Mouse (Mus musculus): ENCODE data around the gene Fbxl18. TPM values are rescaled to one million over a fixed set of nuclear protein-coding genes. Genes with fewer than 3 reads are reported as not detected.

The Fbxl18 gene
- polyA plus RNA-seq, 1 experiment: 34.8 TPM

GRCm38 (mm10) chr5:142905038-142905695 is 9.9 kb upstream of the Fbxl18 start:
- TF ChIP-seq CTCF (IDR thresholded peaks at IDR 0.05; ENCODE audit: borderline replicate concordance, extremely low read depth, insufficient read depth, insufficient read length) (no peak), POLR2A (IDR thresholded peaks at IDR 0.05; ENCODE audit: borderline replicate concordance, extremely low read depth, insufficient read depth, insufficient read length, poor library complexity, severe bottlenecking) (no peak)
- DNase-seq (ENCODE audit: low read depth): no peak

- no peak for DNase-seq (ENCODE audit: low read depth)
- no peak for TF ChIP-seq POLR2A (IDR thresholded peaks at IDR 0.05; ENCODE audit: borderline replicate concordance, extremely low read depth, insufficient read depth, insufficient read length, poor library complexity, severe bottlenecking)
- no peak for TF ChIP-seq CTCF (IDR thresholded peaks at IDR 0.05; ENCODE audit: borderline replicate concordance, extremely low read depth, insufficient read depth, insufficient read length)
Measured at GRCm38 (mm10) chr5:142904208-142905037, 9.2 kb upstream of the Fbxl18 start.

GRCm38 (mm10) chr5:142903470-142904207 is 8.4 kb upstream of the Fbxl18 start:
- no peak for TF ChIP-seq CTCF (IDR thresholded peaks at IDR 0.05; ENCODE audit: borderline replicate concordance, extremely low read depth, insufficient read depth, insufficient read length)
- TF ChIP-seq POLR2A (IDR thresholded peaks at IDR 0.05; ENCODE audit: borderline replicate concordance, extremely low read depth, insufficient read depth, insufficient read length, poor library complexity, severe bottlenecking): no peak
- DNase-seq (ENCODE audit: low read depth): no peak

GRCm38 (mm10) chr5:142902506-142903314 is 7.5 kb upstream of the Fbxl18 start:
- TF ChIP-seq CTCF (IDR thresholded peaks at IDR 0.05; ENCODE audit: borderline replicate concordance, extremely low read depth, insufficient read depth, insufficient read length) (no peak), POLR2A (IDR thresholded peaks at IDR 0.05; ENCODE audit: borderline replicate concordance, extremely low read depth, insufficient read depth, insufficient read length, poor library complexity, severe bottlenecking) (no peak)
- DNase-seq (ENCODE audit: low read depth): no peak

GRCm38 (mm10) chr5:142901846-142902505 is 6.8 kb upstream of the Fbxl18 start:
- TF ChIP-seq CTCF (IDR thresholded peaks at IDR 0.05; ENCODE audit: borderline replicate concordance, extremely low read depth, insufficient read depth, insufficient read length): no peak
- 0 out of 2 replicates have a peak, but pooled peaks have one; percentile 6 for TF ChIP-seq POLR2A (IDR thresholded peaks at IDR 0.05; ENCODE audit: borderline replicate concordance, extremely low read depth, insufficient read depth, insufficient read length, poor library complexity, severe bottlenecking)

GRCm38 (mm10) chr5:142901355-142901802 is 6.2 kb upstream of the Fbxl18 start:
- DNase-seq (ENCODE audit: low read depth): no peak
- no peak for TF ChIP-seq CTCF (IDR thresholded peaks at IDR 0.05; ENCODE audit: borderline replicate concordance, extremely low read depth, insufficient read depth, insufficient read length)
- TF ChIP-seq POLR2A (IDR thresholded peaks at IDR 0.05; ENCODE audit: borderline replicate concordance, extremely low read depth, insufficient read depth, insufficient read length, poor library complexity, severe bottlenecking): no peak

More at GRCm38 (mm10) chr5:142901846-142902505, 6.8 kb upstream of the Fbxl18 start:
- no peak for DNase-seq (ENCODE audit: low read depth)

GRCm38 (mm10) chr5:142900651-142901050 is 5.4 kb upstream of the Fbxl18 start:
- no peak for DNase-seq (ENCODE audit: low read depth)
- TF ChIP-seq POLR2A (IDR thresholded peaks at IDR 0.05; ENCODE audit: borderline replicate concordance, extremely low read depth, insufficient read depth, insufficient read length, poor library complexity, severe bottlenecking) (no peak), CTCF (IDR thresholded peaks at IDR 0.05; ENCODE audit: borderline replicate concordance, extremely low read depth, insufficient read depth, insufficient read length) (no peak)

GRCm38 (mm10) chr5:142899932-142900533 is 4.8 kb upstream of the Fbxl18 start:
- no peak for DNase-seq (ENCODE audit: low read depth)
- TF ChIP-seq CTCF (IDR thresholded peaks at IDR 0.05; ENCODE audit: borderline replicate concordance, extremely low read depth, insufficient read depth, insufficient read length) (no peak), POLR2A (IDR thresholded peaks at IDR 0.05; ENCODE audit: borderline replicate concordance, extremely low read depth, insufficient read depth, insufficient read length, poor library complexity, severe bottlenecking) (no peak)

- no peak for TF ChIP-seq POLR2A (IDR thresholded peaks at IDR 0.05; ENCODE audit: borderline replicate concordance, extremely low read depth, insufficient read depth, insufficient read length, poor library complexity, severe bottlenecking)
- TF ChIP-seq CTCF (IDR thresholded peaks at IDR 0.05; ENCODE audit: borderline replicate concordance, extremely low read depth, insufficient read depth, insufficient read length): no peak
- no peak for DNase-seq (ENCODE audit: low read depth)
Measured at GRCm38 (mm10) chr5:142899057-142899601, 3.9 kb upstream of the Fbxl18 start.
